Mouse (Mus musculus) mesoderm, embryonic 11.5 days (tissue): ENCODE measurements around the gene A130010J15Rik.

Experiments used
- DNase-seq: peaks from one replicate; pipeline ENCODE4 v3.0.0-alpha.2; 2012; ENCODE audit warnings: low read depth, low spot score

Gene A130010J15Rik

DNA sequence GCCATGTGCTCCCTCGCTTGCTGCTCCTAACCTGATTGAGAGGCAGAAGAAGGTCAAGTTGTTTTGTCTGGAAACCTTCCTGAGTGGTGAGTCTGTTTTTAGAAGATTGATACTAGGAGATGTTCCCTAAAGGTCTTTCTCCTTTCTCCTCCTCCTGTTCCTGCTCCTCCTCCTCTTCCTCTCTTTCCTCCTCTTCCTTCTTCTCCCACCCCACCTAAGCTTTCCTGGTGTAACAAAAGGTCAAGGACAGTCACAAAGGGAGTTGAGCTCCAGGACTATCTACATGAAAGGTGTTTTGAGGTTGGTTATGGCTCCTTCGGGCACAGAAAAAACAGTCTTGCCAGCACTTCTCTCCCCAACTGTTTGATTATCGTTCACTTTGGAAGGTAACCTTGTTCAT is at the start of gene A130010J15Rik:
Gene A130010J15Rik, plus strand, starts transcription at position 301 of the 400 bp plus-strand sequence.
- no peak for DNase-seq

DNA sequence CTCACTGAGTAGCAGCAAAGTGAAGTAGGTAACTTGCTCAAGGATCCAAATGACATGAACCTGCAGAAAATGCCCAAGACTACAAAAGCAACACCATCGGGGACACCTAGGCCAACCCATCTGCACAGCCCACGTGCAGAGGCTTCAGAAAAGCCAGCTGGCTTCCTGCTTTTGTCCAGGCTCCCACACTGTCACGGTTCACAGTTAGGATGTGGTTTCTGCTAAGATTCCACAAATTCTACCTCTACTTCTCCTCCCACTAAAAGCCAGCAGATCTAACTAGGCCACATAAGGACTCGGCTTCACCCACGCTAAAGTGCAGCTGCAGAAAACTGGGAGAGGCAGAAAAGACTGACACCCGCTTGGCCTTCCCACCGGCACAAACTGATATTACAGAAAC is 45.1 kb upstream of the A130010J15Rik start:
- no peak for DNase-seq

DNA sequence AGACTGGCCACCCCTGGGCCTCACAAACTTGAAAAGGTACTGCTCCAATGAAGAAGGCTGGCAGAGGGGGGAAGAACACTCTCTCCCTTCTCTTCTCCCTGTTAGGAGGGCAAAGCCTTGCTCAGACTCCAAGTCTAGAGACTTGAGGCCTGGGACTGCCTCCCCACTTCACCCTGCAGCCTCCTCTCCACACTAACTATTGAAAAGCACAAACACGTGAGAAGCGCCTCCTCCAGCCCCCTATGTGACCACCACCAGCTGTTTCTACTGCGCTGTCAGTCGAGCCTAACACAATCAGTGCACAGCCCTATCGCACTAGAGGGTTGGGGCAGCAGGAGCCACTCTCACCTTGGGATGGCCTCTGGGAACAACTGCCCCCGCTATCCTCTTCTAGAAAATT is 44.6 kb upstream of the A130010J15Rik start:
- no peak for DNase-seq

DNA sequence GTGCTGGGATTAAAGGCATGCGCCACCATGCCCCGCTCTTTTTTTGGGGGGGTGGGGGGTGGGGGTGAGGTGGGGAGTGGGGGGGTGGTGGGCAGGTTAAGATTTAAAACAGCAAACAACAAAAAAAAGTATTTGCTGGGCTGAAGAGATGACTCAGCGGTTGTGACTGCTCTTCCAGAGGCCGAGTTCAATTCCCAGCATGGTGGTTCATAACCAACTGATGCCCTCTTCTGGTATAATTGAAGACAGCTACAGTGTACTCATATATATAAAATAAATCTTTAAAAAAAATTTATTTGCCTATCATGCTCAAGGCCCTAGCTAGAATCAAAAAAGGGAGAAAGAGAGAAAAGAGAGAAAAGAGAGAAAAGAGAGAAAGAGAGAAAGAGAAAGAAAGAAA is 42.0 kb upstream of the A130010J15Rik start:
- DNase-seq, result no peak

DNA sequence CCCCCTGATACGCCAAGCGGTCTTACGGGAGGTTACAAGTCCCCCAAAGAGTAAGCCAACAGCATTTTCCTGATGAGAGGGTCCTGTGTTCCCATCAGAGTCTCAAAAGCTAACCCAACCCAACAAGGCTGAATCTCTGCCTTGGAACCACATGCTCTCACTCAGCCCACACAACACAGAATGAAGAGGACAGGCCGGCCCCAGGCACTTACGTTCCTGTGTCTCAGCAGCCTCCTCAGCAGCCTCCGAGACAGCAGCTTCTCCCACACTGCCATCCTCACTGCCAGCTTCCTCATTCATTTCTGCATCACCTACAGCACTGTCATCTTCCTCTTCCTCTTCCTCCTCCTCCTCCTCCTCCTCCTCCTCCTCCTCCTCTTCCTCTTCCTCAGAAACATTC is 39.8 kb upstream of the A130010J15Rik start:
- no peak for DNase-seq

DNA sequence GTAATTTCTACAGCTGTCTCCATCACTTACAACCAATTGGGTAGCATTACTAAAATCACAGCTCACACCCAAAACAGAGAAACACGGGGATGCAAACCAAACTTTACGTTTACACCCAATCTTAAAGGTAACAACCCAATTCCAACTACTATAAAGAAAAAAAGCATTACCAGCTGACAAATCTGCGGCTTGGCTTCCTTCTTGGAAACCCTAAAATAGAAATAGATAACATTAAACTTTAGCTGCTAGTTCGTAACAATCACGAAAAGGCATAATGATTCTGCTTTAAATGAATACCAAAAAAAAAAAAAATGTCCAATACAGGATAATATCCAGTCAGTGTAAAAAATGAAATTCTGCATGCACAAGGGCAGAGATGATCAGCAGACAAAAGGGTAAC is 38.5 kb upstream of the A130010J15Rik start:
- DNase-seq, result no peak

DNA sequence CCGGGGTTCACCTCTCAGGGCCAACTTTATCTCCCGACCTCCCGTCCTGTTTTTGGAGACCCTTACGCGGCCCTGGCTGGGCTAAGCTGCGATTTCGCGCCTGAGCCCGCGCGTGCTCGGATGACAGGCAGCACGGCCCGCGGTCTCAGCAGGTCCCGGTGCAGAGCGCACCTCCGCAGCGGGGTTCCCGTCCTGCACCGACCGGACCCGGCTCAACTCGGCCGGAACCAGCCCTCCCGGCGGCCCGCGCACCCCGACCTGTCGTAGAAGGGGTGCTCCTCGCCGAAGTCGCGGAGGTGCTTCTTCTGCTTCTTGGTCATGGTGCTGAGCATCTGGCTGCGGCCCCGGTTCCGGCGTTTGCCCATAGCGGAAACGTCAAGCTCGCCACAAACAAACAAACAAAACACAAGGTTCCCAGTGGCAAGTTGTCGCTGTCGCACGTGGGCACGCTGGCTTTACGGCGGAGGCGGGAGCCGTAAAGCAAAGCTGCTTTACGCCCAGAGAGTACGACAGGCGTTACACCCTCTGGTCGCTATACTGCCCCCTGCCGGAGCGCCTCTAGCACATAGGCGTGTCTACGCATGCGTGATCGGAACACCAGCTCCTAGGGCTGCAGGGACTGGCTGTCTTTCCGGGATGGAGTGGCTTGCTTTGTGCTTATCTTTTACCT is 37.9 kb upstream of the A130010J15Rik start, which contains the start of gene Diexf:
Gene Diexf, minus strand, starts transcription at position 487 of the 670 bp plus-strand sequence.
- DNase-seq, result peak; percentile 99

DNA sequence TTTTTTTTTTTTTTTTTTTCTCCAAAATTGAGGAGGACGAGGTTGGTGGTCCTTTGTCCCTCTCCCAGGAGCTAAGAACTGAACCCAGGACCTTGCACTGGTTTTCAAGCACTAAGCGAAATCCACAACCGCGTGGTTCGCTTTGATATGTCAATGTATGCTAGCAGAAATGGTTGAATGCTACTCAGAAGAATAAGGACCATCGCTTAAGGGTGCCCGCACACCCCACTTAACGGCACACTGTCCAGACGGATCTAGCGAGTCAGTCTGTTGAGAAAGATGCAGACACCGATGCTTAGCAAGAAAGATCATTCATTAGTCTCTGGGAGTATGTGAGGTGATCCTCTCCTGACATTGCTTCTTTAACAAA is 37.4 kb upstream of the A130010J15Rik start:
- DNase-seq, result no peak

DNA sequence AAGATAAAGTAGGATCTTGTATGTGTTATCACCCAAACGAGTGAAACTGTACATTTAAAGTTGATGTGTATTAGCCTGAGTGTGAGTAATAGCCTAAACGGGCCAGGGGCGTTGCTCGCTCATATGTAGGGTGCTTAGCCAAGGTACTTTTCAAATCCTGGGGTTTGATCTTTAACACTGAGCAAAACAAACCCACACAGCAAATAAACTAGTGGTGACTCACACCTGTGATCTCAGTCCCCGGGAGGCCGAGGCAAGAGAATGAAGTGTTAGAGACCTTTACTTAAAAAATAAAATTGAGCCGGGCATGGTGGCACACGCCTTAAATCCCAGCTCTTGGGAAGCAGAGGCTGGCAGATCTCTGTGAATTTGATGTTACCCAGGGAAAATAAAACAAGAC is 37.0 kb upstream of the A130010J15Rik start:
- no peak for DNase-seq

DNA sequence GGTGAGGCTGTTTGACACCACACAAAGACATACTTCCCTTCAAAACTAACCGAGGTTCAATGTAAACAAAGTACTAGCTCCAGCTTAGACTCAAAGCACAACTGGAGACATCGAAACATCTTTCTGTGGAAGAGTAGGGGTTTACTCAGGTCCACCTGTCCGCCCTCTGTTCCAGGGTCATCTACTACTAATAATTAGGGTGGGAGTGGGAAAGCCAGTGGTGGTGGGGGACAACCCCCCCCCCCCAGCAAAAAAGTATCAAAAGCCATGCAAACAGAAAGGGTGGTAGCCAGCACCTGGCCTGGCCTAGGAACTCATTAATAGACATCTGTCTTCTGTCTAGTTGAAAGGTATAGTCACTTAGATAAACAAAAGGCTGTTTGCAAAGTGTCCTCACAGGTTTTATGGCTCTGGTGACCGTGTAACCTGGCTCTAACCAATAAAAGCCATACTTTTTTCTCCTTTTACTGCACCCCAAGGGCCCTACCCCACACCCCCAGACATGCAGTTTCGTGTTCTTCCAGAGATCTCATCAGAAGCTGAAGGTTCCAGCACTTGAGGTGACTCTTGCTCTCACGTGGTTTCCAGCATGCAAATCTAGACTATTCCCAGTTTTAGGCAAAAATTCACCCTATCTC is 36.4 kb upstream of the A130010J15Rik start:
- no peak for DNase-seq

DNA sequence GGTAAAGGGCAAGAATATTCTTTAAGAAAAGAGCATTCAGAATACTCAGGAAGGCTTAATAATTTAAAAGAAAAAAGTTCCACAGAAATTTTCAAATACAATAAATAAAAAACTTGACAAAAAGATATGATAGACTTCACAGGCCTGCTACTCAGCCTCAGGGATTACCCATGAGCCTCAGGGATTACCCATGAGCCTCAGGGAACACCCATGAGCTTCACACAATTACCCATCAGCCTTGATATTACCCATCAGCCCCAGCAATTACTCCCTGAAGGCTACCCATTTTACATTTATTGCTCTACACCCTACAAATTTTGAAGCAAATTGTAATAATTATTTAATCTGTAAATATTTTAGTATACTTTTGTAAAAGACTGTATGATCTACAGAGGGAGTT is 35.5 kb upstream of the A130010J15Rik start:
- DNase-seq, result no peak

DNA sequence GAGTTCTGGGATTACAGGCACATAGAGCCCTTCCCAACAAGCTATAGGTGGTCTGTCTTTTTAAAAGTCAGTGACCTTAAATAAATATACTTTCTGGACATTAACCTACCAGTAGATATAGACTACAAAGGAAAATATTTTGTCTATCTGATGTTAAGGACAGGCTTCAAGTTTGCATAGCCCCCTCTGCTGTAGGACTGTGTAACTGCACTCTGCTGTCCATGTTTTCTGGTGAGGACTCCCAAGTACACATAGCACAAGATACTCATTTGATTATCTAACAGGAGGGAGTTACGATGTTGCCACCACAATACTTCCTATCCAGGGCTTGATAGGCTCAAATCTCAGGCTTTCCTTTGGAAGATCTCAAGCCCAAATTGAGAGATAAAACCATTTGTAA is 34.1 kb upstream of the A130010J15Rik start:
- DNase-seq, result no peak

DNA sequence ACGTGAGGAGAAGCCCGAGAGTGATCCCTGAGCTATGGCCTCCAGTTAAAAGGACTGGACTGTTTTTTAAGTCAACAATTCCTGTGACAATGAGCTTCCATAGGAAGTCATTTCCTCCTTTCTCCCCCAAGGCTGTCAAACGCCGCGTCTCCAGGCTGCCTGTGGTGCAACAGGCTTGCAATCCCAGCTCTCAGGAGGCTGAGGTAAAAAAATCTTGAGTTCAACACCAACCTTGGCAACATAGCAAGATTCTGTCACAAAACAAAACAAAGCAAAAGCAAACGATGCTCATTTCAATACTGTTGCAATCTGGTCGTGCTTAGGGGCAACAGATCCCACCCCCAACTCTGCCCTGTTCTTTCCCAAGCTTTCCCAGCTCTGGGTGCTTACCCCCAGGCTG is 29.8 kb upstream of the A130010J15Rik start:
- DNase-seq, result no peak

DNA sequence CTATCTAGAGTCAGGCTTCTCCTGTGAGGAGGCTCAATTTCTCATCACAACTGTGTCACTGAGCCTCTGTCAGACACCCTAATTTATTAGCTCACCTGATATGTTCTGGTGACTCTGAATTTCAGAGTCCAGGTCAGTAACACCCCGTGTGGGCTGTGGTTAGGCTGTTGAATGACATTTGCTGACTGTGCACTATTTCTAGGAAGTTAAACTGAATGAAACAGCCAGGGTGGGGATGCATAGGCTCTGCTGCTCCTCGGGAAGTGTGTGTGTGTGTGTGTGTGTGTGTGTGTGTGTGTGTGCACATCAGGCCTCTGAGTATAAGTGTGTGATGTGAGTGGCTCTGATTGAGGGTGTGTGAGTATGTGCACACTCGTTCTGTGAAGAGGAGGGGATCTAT is 29.2 kb upstream of the A130010J15Rik start:
- DNase-seq, result no peak

DNA sequence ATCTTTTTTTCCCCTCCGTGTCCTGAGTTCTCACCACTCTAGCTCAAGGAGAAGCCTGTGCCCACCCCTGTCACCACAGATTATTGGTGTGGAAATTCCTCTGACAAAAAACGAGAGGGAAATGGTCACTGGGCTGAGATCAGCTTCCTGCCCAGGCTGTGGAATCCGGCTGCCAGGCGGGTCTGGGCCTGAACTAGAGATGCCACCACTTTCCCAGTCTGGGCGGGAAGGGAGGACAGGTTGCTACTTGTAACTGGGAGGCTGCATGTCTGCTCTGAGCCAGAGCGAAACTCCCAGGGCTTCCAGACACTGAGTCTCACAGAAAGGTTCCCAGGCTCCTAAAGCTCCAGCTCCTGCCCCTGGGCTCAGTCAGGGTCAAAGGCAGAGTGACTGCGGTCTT is 26.7 kb upstream of the A130010J15Rik start:
- DNase-seq, result no peak

DNA sequence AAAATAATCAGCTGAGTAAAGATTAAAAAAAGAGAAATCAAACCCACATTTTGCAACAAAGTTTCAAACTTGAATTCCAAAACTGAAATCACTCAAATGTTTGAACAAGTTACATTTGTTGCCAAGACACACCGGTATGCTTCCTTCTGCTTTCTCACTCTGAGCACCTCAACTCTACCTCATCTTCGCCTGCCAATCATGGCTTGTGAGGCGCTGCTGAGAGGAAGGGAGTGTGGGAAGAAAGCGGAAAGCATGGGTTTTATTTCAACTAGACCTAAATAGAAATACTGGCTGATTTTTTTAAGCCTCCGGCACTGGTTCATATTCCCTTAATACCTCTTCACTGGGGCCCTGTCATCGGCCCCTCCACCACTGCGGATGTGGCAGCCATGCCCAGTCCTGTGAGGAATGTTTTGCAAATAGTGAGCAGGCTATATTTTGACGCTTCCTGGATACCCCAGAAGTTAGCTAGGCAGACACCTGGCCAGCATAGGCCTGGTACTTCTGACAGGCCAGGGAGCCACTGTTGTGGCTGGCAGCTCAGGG is 25.3 kb upstream of the A130010J15Rik start:
- DNase-seq, result no peak

DNA sequence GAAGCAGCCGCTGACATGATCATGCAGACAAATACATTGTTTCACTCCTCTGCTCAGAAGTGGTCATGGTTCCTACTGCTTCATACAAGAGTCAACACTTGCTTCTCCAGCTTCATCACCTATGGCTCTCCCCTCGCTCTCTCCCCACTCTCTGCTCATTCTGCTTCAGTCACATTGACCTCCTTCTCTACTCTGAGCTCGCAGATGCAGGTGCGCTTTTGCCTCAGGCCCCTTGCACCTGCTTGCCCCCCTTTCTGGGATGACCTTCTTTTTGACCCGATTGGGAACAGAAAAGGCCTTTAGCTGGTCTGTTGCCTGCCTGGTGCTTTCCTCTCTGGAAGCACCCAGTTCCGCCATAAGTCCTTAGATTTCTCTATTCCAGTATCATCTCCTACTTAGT is 23.3 kb upstream of the A130010J15Rik start:
- no peak for DNase-seq

DNA sequence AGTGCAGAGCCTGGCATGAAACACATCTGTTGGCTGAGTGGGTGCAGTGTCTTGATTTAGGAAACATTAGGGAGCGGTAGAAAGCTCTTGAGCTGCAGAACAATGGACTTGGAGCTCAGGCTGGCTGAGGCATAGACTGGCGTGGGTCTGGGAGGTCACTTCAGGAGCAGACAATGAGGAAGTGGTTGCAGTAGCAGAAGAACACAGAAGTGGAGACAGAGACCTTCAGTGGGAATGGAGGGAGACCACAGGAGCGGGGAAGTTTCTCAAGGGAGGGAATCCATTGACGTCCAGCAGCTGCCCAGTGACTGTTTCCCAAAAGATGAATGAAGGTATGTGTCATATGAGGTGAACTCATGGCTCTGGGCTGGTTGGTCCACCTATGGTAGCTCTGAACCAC is 22.7 kb upstream of the A130010J15Rik start:
- DNase-seq, result no peak

DNA sequence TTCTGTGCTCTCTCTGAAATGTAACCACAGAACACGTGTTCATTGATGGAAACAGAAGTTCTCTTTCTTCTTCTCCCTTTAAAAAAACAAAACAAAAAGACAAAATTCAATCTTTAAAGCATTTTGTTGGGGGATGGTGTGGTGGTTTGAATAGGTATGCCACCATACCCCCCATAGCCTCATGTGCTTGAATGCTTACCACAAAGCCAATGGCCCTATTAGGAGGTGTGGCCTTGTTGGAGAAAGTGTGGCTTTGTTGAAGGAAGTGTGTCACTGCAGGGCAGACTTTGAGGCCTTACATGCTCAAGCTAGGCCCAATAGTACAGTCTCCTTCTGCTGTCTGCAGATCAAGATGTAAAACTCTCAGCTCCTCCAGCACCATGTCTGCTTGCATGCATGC is 21.4 kb upstream of the A130010J15Rik start:
- DNase-seq, result no peak

DNA sequence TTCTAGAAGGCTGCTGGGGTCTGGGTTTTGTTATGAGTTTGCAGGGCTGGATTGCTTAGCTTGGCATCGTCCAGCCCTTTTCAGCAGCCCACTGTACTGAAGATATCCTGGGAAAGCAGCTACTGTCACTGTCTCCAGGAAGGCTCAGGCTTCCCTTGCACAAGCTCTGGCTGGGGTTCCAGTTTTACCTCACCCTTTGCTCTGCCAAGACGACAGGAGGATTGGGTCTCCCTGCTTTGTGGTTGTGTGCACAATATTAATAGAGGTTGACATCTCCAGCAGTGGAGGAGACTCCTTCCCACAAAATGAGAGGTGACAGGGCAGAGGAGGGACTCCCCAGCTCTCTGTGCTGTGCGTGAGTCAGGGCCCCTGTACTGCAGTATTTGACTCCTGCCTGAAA is 18.6 kb upstream of the A130010J15Rik start:
- DNase-seq, result no peak

DNA sequence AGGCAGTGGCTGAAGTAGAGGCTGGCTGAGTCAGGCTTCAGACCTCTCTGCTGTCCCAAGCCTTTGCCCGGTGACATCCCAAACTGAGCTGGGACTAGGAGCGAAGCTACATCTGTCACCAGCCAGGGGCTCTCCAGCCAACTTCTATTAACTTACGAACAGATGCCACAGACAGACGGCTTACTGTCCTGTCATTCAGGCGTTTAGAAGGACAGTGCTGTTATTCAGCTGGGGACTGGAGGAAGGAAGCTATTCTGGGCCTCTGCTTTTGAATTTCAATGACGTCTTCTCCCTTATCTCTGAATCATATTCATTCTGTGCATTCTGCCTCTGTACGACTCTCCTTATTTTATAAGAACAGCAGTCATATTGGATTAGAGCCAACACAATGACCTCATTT is 16.7 kb upstream of the A130010J15Rik start:
- no peak for DNase-seq

DNA sequence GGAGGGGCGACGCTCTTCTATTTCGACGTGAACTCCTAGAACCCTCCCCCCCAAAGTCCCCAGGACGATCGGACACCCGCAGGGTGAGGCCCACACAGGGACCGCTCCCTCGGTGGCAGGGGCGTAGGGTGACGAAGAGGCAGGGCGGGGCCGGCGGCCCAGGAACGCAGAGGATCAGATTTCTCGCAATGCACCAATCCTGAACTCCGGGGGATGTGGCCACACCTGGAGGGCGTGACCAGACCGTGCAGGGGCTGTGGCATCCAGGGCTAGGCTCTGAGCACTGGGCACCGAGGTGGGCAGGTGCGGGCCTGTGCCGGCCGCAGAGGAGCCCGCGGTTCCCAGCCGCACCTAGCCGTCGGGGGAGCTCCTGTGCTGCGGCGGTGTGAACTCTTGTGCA is 15.0 kb upstream of the A130010J15Rik start, which contains the start of gene Irf6:
Gene Irf6, plus strand, starts transcription at position 240 of the 400 bp plus-strand sequence.
- DNase-seq, result peak; percentile 70

DNA sequence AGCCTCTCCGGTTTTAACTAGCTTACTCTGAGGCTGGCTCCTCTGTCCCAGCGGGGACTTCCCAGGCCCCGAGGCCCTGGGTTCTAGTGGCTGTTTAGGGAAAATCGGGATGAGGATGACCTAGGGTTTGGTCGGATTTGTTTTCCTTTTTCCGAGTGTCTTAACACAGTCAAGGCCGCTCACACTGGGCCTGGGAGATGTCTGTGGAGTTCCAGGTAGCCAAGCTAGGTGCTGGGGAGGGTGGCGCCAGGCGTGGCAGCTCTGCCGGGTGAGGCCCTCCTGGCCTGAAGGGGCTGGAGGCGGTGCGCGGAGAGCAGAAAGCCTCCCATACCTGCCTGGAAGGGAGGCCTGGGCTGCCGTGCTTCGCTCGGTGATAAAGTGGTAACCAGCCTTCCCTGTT is 14.3 kb upstream of the A130010J15Rik start:
- DNase-seq, result no peak
